Mouse (Mus musculus) embryonic fibroblast, embryonic 13.5 days (primary cell): Measurements from ENCODE around the gene Inmt. TPM values are rescaled to one million over a fixed set of nuclear protein-coding genes. Genes with fewer than 3 reads are reported as not detected.
A peak's percentile ranks its signal among the peaks of the same experiment; 100 is the strongest.

Experiments used
- H3K27ac ChIP-seq: 2 replicates; pipeline ENCODE4 v1.5.1; 2012; ENCODE audit warnings: low read length, control low read depth, inconsistent platforms; ENCODE audit not compliant: insufficient read depth
- H3K4me1 ChIP-seq: 2 replicates; pipeline ENCODE4 v1.6.1; 2011; ENCODE audit warnings: low read length; ENCODE audit not compliant: control insufficient read depth, insufficient read depth
- H3K4me3 ChIP-seq: 2 replicates; pipeline ENCODE4 v1.5.1; 2011; ENCODE audit warnings: mild to moderate bottlenecking, control low read depth, low read length; ENCODE audit not compliant: insufficient read depth
- CTCF ChIP-seq: IDR thresholded peaks from 2 replicates; pipeline ENCODE4 v1.5.1; 2011; ENCODE audit warnings: mild to moderate bottlenecking, control low read depth, low read length, moderate library complexity, borderline replicate concordance; ENCODE audit not compliant: insufficient read depth
- POLR2A ChIP-seq: IDR thresholded peaks from 2 replicates; pipeline ENCODE4 v1.6.1; 2011; ENCODE audit warnings: low read depth, mild to moderate bottlenecking, control low read depth, low read length, moderate library complexity
- polyA plus RNA-seq: library from polyadenylated mRNA; stranded (reverse); fragments of >200 nt; gene quantifications from 2 replicates; pipeline ENCODE4 v1.2.4, GENCODE M21; 2011; ENCODE audit warnings: low read depth; ENCODE audit not compliant: missing spikeins, insufficient read length

Inmt gene
- polyA plus RNA-seq: not detected in 2 replicates

GRCm38 (mm10) chr6:55174741-55175181 lies at the start of gene Inmt:
Inmt (minus strand) TSS chr6:55175043.
- TF ChIP-seq CTCF (no peak), POLR2A (no peak)
- Histone ChIP-seq H3K4me1 (no peaks in the 10 kb centered on the region), H3K4me3 (no peak within 1 kb of the TSS), H3K27ac (no peak within 1 kb of the TSS)

DNA sequence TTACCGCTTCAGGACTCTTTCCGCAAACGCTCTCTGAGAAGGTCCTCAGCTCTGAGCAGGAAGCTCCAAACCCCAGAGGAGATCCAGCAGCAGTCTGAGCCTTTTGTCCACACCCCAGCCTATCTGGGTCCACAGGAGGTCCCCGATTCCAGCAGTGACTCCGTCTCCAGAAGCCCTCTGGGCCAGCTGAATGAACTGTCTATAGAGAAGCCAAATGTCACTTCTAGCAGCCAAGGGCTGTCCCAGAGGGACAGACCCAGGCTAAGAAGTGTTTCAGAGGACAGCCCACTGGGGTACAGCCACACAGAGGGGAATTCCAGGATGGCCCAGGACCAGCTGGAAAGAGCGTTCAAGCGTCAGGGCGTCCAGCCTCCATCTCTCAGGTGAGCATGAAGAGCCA lies 49.1 kb upstream of the Inmt start:
- Histone ChIP-seq H3K27ac (no peak overlapping the region), H3K4me1 (0 out of 2 replicates have a peak, but pooled peaks cover 3% of the 10 kb centered on the region), H3K4me3 (no peak overlapping the region)
- no peak for TF ChIP-seq CTCF
- TF ChIP-seq POLR2A: no peak

DNA sequence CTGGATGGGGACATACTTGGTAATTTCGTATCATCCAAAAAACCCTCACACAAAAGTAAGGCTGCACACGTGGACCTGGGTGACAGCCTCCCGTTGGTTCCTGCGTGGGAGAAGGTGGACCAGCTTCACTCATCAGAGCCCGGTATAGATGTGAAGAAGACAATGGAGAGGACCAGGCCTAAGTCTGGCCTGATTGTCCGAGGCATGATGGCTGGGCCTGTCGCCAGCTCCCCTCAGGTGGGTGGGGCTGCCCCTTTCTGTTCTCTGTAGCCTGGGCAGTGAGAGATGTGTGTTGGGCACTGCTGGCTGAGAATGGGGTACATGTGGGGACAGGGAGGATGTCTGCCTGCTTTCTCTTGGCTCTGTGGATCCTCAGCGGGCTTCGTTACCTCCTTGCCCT lies 43.4 kb upstream of the Inmt start:
- Histone ChIP-seq H3K4me3 (no peak overlapping the region), H3K4me1 (0 out of 2 replicates have a peak, but pooled peaks cover 4% of the 10 kb centered on the region), H3K27ac (no peak overlapping the region)
- TF ChIP-seq POLR2A (no peak), CTCF (no peak)

- TF ChIP-seq POLR2A (no peak), CTCF (no peak)
- H3K4me3 ChIP-seq: no peak overlapping the region
- H3K4me1 ChIP-seq: 0 out of 2 replicates have a peak, but pooled peaks cover 4% of the 10 kb centered on the region
- no peak overlapping the region for H3K27ac ChIP-seq
These were observed 39.7 kb upstream of the Inmt start for GRCm38 (mm10) chr6:55214541-55214940.

GRCm38 (mm10) chr6:55210423-55211365 lies 35.9 kb upstream of the Inmt start:
- no peak for TF ChIP-seq CTCF
- no peak for TF ChIP-seq POLR2A
- H3K27ac ChIP-seq: peak overlapping the region; percentile 21; the same call in 1 of the 2 replicates
- H3K4me3 ChIP-seq: no peak overlapping the region
- peaks cover 13% of the 10 kb centered on the region for H3K4me1 ChIP-seq

DNA sequence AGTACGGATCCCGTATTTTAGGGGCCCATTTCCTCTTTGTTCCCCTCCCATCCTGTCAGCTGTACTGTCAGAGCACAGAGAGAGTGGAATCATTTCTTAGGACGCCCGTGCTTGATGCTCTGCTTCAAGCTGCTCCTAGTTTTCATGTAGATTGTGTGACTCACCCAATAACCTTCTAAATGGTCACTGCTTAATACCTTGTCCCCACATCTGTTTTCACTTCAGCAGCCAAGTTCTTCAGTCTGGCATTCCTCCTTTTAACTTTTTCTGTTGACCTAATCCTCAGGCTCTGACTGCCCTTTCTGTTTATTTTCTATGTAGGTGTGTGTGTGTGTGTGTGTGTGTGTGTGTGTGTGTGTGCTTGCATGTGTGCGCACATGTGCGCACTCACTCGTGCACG lies 32.9 kb upstream of the Inmt start:
- peaks cover 16% of the 10 kb centered on the region for H3K4me1 ChIP-seq
- no peak overlapping the region for H3K4me3 ChIP-seq
- H3K27ac ChIP-seq: peak overlapping the region; percentile 20; the same call in 1 of the 2 replicates
- no peak for TF ChIP-seq POLR2A
- no peak for TF ChIP-seq CTCF

DNA sequence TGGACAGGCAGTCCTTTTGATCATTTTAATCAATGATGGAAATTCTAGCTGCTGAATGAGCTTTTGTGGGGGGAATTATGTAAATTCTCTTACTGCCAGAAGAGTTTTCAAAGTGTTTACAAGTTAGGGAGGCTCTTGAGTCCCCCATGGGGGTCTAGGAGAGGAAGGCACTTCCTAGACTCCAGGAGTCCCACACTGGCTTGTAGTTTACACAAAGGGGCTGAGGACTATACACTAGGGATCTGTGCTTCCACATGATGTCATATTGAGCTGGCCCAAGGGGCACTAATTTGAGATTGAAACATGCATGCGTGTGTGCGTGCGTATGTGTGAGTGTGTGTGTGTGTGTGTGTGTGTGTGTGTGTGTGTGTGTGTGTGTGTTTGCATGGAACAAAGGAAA lies 29.1 kb upstream of the Inmt start:
- Histone ChIP-seq H3K4me3 (peak overlapping the region; percentile 4; the same call in 1 of the 2 replicates), H3K4me1 (peaks cover 16% of the 10 kb centered on the region), H3K27ac (peak overlapping the region; percentile 10)
- TF ChIP-seq CTCF (no peak), POLR2A (no peak)

GRCm38 (mm10) chr6:55202913-55203910 lies 28.4 kb upstream of the Inmt start, which contains the start of gene Mindy4:
Mindy4 (plus strand) TSS chr6:55203383.
- TF ChIP-seq POLR2A (peak; percentile 79), CTCF (0 out of 2 replicates have a peak, but pooled peaks have one; percentile 15)
- Histone ChIP-seq H3K27ac (peak within 1 kb of the TSS; percentile 66), H3K4me3 (peak within 1 kb of the TSS; percentile 45), H3K4me1 (peaks cover 12% of the 10 kb centered on the region)

GRCm38 (mm10) chr6:55199047-55199446 lies 24.2 kb upstream of the Inmt start:
- TF ChIP-seq POLR2A (no peak), CTCF (no peak)
- H3K27ac ChIP-seq: no peak overlapping the region
- no peaks in the 10 kb centered on the region for H3K4me1 ChIP-seq
- no peak overlapping the region for H3K4me3 ChIP-seq
